Mouse (Mus musculus) lung, embryonic 16.5 days (tissue): Measurements from ENCODE around the gene Tcf3. TPM values are rescaled to one million over a fixed set of nuclear protein-coding genes. Genes with fewer than 3 reads are reported as not detected.
A peak's percentile ranks its signal among the peaks of the same experiment; 100 is the strongest.

Source experiments
- ATAC-seq: fragments of 200-750 bp; cut with Nextera tagmentation; 2 replicates; pipeline ENCODE4 v1.8.0; 2017; ENCODE audit warnings: low read depth, mild to moderate bottlenecking, moderate library complexity
- H3K27ac ChIP-seq: fragments of 300-500 bp; sonication (generic); 2 replicates; pipeline ENCODE4 v1.5.1; 2014; ENCODE audit warnings: mild to moderate bottlenecking, control low read depth, low read length
- H3K27me3 ChIP-seq: fragments of 300-500 bp; sonication (generic); 2 replicates; pipeline ENCODE4 v1.6.1; 2014; ENCODE audit warnings: low read depth, low read length, mixed read lengths; ENCODE audit not compliant: control insufficient read depth, insufficient read depth
- H3K36me3 ChIP-seq: fragments of 300-500 bp; sonication (generic); 2 replicates; pipeline ENCODE4 v1.6.1; 2014; ENCODE audit warnings: low read length; ENCODE audit not compliant: control insufficient read depth, insufficient read depth
- H3K4me1 ChIP-seq: fragments of 300-500 bp; sonication (generic); replicated peaks from 2 replicates; pipeline ENCODE4 v1.6.1; 2014; ENCODE audit warnings: low read length, mixed read lengths; ENCODE audit not compliant: control insufficient read depth, insufficient read depth
- H3K4me2 ChIP-seq: fragments of 300-500 bp; sonication (generic); 2 replicates; pipeline ENCODE4 v1.6.1; 2014; ENCODE audit warnings: low read depth, low read length, control low read depth
- H3K4me3 ChIP-seq: fragments of 300-500 bp; sonication (generic); 2 replicates; pipeline ENCODE4 v1.5.1; 2014; ENCODE audit warnings: mild to moderate bottlenecking, low read length, control low read depth
- H3K9ac ChIP-seq: fragments of 300-500 bp; sonication (generic); 2 replicates; pipeline ENCODE4 v1.6.1; 2014; ENCODE audit warnings: low read length, control low read depth
- H3K9me3 ChIP-seq: fragments of 300-500 bp; sonication (generic); 2 replicates; pipeline ENCODE4 v1.6.1; 2016; ENCODE audit warnings: low read length; ENCODE audit not compliant: control insufficient read depth
- WGBS: fragments of 180-500 bp; shearing (Covaris S2); extraction: QIAGEN DNeasy Blood & Tissue Kit; methylation state at CpG from one replicate; pipeline ENCODE4 v1.1.7; 2014; 5-methylcytosine and 5-hydroxymethylcytosine counted together
- polyA plus RNA-seq: library from polyadenylated mRNA; unstranded; fragments of >200 nt; fragmentation: Nextera tagmentation; extraction: Ambion mirVana; gene quantifications from 2 replicates; pipeline ENCODE4 v1.2.1, GENCODE M21; 2015

Gene Tcf3
- polyA plus RNA-seq, 1 experiment from 2014 or later = 81.0 TPM

- no peak overlapping the region for H3K4me2 ChIP-seq
- no peaks in the 10 kb centered on the region; the same call in 1 of the 2 replicates for H3K4me1 ChIP-seq
- WGBS = 56% methylated on average over 2 of the region's 2 CpGs
- ATAC-seq = no peak
- H3K36me3 ChIP-seq = no peaks in the 10 kb centered on the region
- no peaks in the 10 kb centered on the region for H3K9me3 ChIP-seq
- no peak overlapping the region for H3K4me3 ChIP-seq
- H3K27ac ChIP-seq = no peak overlapping the region
- H3K27me3 ChIP-seq = peaks cover 3% of the 10 kb centered on the region
- H3K9ac ChIP-seq = no peak overlapping the region
Measured at GRCm38 (mm10) chr10:80442989-80443388, 9.5 kb upstream of the Tcf3 start.

DNA sequence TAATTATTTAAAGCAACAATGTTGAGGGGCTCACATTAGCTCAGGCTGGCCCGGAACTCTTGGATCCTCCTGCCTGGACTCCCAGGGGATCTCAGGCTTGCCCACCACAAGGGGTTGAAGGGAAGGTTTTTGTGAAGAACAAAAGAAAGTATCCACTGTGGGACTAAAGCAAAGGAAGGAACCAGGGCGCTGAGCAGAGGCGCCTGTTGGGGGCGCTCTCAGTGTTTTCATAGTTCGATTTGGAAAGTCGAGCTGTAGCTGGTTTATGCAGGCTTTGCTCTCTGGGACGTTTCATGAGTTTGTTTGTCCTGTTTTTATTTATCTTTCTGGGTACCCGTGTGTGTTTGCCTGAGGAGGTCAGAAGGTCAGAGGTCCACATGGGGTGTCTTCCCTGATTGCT, 8.2 kb upstream of the Tcf3 start:
- Histone ChIP-seq H3K9ac (no peak overlapping the region), H3K27ac (no peak overlapping the region), H3K27me3 (no peaks in the 10 kb centered on the region), H3K9me3 (no peaks in the 10 kb centered on the region), H3K36me3 (no peaks in the 10 kb centered on the region), H3K4me1 (peaks cover 4% of the 10 kb centered on the region; the same call in 1 of the 2 replicates), H3K4me3 (no peak overlapping the region), H3K4me2 (no peak overlapping the region)
- no peak for ATAC-seq
- 53% methylated on average over 8 of the region's 8 CpGs for WGBS

- Histone ChIP-seq H3K27me3 (no peaks in the 10 kb centered on the region), H3K4me3 (no peak overlapping the region), H3K9ac (no peak overlapping the region), H3K36me3 (no peaks in the 10 kb centered on the region), H3K27ac (no peak overlapping the region), H3K4me2 (no peak overlapping the region), H3K9me3 (no peaks in the 10 kb centered on the region), H3K4me1 (peaks cover 14% of the 10 kb centered on the region)
- ATAC-seq = no peak
Measured at GRCm38 (mm10) chr10:80440031-80440430, 6.6 kb upstream of the Tcf3 start.

GRCm38 (mm10) chr10:80437973-80438372, 4.5 kb upstream of the Tcf3 start:
- H3K4me1 ChIP-seq = peaks cover 14% of the 10 kb centered on the region
- H3K4me2 ChIP-seq = no peak overlapping the region
- ATAC-seq = no peak
- H3K9ac ChIP-seq = peak overlapping the region; percentile 39; the same call in 1 of the 2 replicates
- no peaks in the 10 kb centered on the region for H3K36me3 ChIP-seq
- 46% methylated on average over 4 of the region's 4 CpGs for WGBS
- H3K27ac ChIP-seq = no peak overlapping the region
- H3K9me3 ChIP-seq = no peaks in the 10 kb centered on the region
- H3K4me3 ChIP-seq = no peak overlapping the region
- H3K27me3 ChIP-seq = no peaks in the 10 kb centered on the region

- Histone ChIP-seq H3K27me3 (no peaks in the 10 kb centered on the region), H3K27ac (peak overlapping the region; percentile 67), H3K36me3 (no peaks in the 10 kb centered on the region), H3K4me3 (no peak overlapping the region), H3K9me3 (no peaks in the 10 kb centered on the region), H3K4me1 (peaks cover 24% of the 10 kb centered on the region), H3K4me2 (no peak overlapping the region), H3K9ac (peak overlapping the region; percentile 40; the same call in 1 of the 2 replicates)
- no peak for ATAC-seq
- WGBS = 10% methylated on average over 9 of the region's 9 CpGs
Measured at GRCm38 (mm10) chr10:80436276-80436675, 2.8 kb upstream of the Tcf3 start.

DNA sequence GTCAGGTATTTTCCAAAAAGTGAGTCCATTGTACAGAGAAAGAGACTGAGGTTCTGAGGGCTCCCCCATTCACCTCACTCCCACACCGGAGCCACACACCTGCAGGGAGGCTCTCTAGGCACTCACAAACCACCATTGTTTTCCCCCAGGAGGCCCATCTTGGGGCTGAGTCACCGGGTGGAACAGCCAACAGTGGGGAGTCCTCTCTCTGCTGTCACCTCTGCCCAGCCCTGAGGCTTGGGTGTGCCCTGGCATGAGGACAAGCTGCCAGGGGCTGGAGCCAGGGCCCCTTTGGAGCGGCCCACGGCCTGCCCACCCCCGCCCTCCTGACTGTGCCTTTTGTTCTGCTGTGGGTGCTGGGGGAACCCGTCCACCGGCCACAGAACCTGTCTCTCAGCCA, 2.3 kb upstream of the Tcf3 start:
- Histone ChIP-seq H3K27ac (peak overlapping the region; percentile 67), H3K4me2 (no peak overlapping the region), H3K36me3 (no peaks in the 10 kb centered on the region), H3K4me3 (no peak overlapping the region), H3K4me1 (peaks cover 29% of the 10 kb centered on the region), H3K9ac (peak overlapping the region; percentile 40), H3K9me3 (no peaks in the 10 kb centered on the region), H3K27me3 (no peaks in the 10 kb centered on the region)
- no peak for ATAC-seq
- WGBS = 24% methylated on average over 7 of the region's 7 CpGs

GRCm38 (mm10) chr10:80434823-80435222, 1.4 kb upstream of the Tcf3 start:
- Histone ChIP-seq H3K4me2 (no peak overlapping the region), H3K27me3 (no peaks in the 10 kb centered on the region), H3K27ac (no peak overlapping the region), H3K36me3 (peaks cover 7% of the 10 kb centered on the region), H3K9ac (no peak overlapping the region), H3K4me1 (peaks cover 31% of the 10 kb centered on the region), H3K4me3 (no peak overlapping the region), H3K9me3 (no peaks in the 10 kb centered on the region)
- 78% methylated on average over 3 of the region's 3 CpGs for WGBS
- no peak for ATAC-seq

DNA sequence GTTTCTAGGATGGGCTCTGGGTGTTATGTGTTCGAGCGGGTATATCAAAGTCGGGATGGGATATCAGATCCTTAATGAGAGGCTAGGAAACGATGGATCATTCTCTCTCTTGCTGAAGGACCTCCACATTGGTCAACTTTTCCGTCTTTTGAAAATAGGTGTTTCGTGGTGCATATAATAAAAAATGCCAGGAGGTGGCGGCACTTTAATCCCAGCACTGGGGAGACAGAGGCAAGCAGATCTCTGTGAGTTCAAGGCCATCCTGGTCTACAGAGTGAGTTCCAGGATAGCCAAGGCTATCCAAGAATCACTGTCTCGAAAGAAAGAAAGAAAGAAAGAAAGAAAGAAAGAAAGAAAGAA, 766 bp upstream of the Tcf3 start:
- Histone ChIP-seq H3K27me3 (no peaks in the 10 kb centered on the region), H3K4me3 (peak overlapping the region; percentile 72), H3K4me1 (peaks cover 31% of the 10 kb centered on the region), H3K36me3 (peaks cover 12% of the 10 kb centered on the region), H3K9me3 (no peaks in the 10 kb centered on the region), H3K27ac (peak overlapping the region; percentile 38; the same call in 1 of the 2 replicates), H3K9ac (peak overlapping the region; percentile 11; the same call in 1 of the 2 replicates), H3K4me2 (peak overlapping the region; percentile 30; the same call in 1 of the 2 replicates)
- ATAC-seq = no peak
- 11% methylated on average over 8 of the region's 8 CpGs for WGBS

GRCm38 (mm10) chr10:80432936-80433512, 423 bp downstream of the Tcf3 start:
- H3K36me3 ChIP-seq = peaks cover 19% of the 10 kb centered on the region
- H3K4me1 ChIP-seq = peaks cover 31% of the 10 kb centered on the region
- under 1% methylated on average over 55 of the region's 60 CpGs for WGBS
- H3K4me2 ChIP-seq = peak overlapping the region; percentile 94
- H3K9ac ChIP-seq = peak overlapping the region; percentile 96
- peak overlapping the region; percentile 85 for H3K27ac ChIP-seq
- ATAC-seq = peak; percentile 18; the same call in 1 of the 2 replicates
- H3K4me3 ChIP-seq = peak overlapping the region; percentile 72
- no peaks in the 10 kb centered on the region for H3K9me3 ChIP-seq
- H3K27me3 ChIP-seq = no peaks in the 10 kb centered on the region
